ENCODE assay signal across 8 mouse cellular contexts in the genomic region with DNA sequence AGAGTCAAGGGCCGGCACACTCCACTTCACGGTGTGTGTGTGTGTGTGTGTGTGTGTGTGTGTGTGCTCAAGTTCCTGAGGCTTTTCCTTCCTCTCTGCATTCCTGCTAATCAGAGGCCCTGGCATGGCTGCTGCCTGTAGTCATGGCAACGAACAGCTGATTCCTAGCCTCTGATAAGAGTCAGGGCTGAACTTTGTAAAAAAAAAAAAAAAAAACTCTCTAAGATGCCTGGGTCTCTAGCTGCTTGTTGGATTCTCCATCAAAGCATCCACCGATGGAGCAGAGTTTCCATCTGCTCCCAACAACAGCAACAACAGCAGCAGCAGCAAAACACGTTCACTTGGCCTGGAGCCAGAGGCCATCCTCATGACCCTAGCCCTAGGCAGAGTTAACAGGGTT.
DNase-seq lines count a peak whose midpoint lies in the region; ATAC-seq and TF ChIP-seq lines count a peak whose summit lies in the region.

No protein-coding gene starts in this region.

- peak; percentile 72 for DNase-seq in adrenal gland, adult 2 months
- peak; percentile 84 for DNase-seq in embryonic facial prominence, embryonic 11.5 days (ENCODE audit: low spot score)
- DNase-seq in hindbrain, embryonic 11.5 days (ENCODE audit: low spot score) = peak; percentile 72
- DNase-seq in liver, postnatal 0 days = peak; percentile 18
- DNase-seq in ovary, postnatal 36 days (ENCODE audit: low spot score) = peak; percentile 32
- no peak for DNase-seq in spleen, adult 12 weeks (ENCODE audit: low spot score)
- no peak for DNase-seq in thymus, adult 2 months

- TF ChIP-seq CTCF in liver, postnatal 0 days (IDR thresholded peaks at IDR 0.05; ENCODE audit: low read depth) = no peak
- TF ChIP-seq CTCF in thymus, adult 2 months (IDR thresholded peaks at IDR 0.05; ENCODE audit: borderline replicate concordance, control insufficient read depth, extremely low read depth, insufficient read depth, low read length, poor library complexity) = no peak

- TF ChIP-seq POLR2A in thymus, adult 2 months (IDR thresholded peaks at IDR 0.05; ENCODE audit: control insufficient read depth, extremely low read depth, insufficient read depth, low read length, poor library complexity) = no peak

- H3K4me2 ChIP-seq in embryonic facial prominence, embryonic 11.5 days (ENCODE audit: low read depth, low read length) = no peak overlapping the region
- no peak overlapping the region for H3K4me2 ChIP-seq in hindbrain, embryonic 11.5 days (replicated peaks; ENCODE audit: low read depth, low read length)
- no peak overlapping the region for H3K4me2 ChIP-seq in liver, postnatal 0 days (ENCODE audit: low read depth, low read length)

- no peak overlapping the region for H3K9ac ChIP-seq in embryonic facial prominence, embryonic 11.5 days (replicated peaks; ENCODE audit: low read length)
- no peak overlapping the region for H3K9ac ChIP-seq in hindbrain, embryonic 11.5 days (ENCODE audit: low read depth, low read length)
- no peak overlapping the region for H3K9ac ChIP-seq in liver, postnatal 0 days (replicated peaks)

- H3K9me3 ChIP-seq in embryonic facial prominence, embryonic 11.5 days (replicated peaks; ENCODE audit: control insufficient read depth, low read length) = no peaks in the 10 kb centered on the region
- no peaks in the 10 kb centered on the region for H3K9me3 ChIP-seq in hindbrain, embryonic 11.5 days (ENCODE audit: control insufficient read depth, low read length)
- H3K9me3 ChIP-seq in liver, postnatal 0 days (ENCODE audit: low read length) = no peaks in the 10 kb centered on the region

- TF ChIP-seq EP300 in liver, postnatal 0 days (IDR thresholded peaks at IDR 0.05; ENCODE audit: low read depth) = no peak

- 13% methylated on average over 5 of the region's 5 CpGs for WGBS in embryonic facial prominence, embryonic 11.5 days
- 27% methylated on average over 5 of the region's 5 CpGs for WGBS in hindbrain, embryonic 11.5 days
- WGBS in liver, postnatal 0 days (ENCODE audit: insufficient replicate concordance) = 11% methylated on average over 5 of the region's 5 CpGs
- 7% methylated on average over 5 of the region's 5 CpGs for WGBS in thymus, adult 2 months

- no peak overlapping the region for H3K27ac ChIP-seq in embryonic facial prominence, embryonic 11.5 days (replicated peaks; ENCODE audit: low read depth, low read length)
- H3K27ac ChIP-seq in hindbrain, embryonic 11.5 days (ENCODE audit: low read depth, low read length) = no peak overlapping the region
- H3K27ac ChIP-seq in liver, postnatal 0 days (ENCODE audit: low read depth) = no peak overlapping the region
- no peak overlapping the region for H3K27ac ChIP-seq in thymus, adult 2 months (ENCODE audit: control insufficient read depth, insufficient read depth, low read length)

- ATAC-seq in embryonic facial prominence, embryonic 11.5 days (replicated peaks; ENCODE audit: insufficient number of reproducible peaks, low FRiP score, low TSS enrichment, low read depth) = peak; percentile 77; the same call in 1 of the 2 replicates
- ATAC-seq in hindbrain, embryonic 11.5 days (ENCODE audit: low FRiP score) = peak; percentile 33; the same call in 1 of the 2 replicates
- ATAC-seq in liver, postnatal 0 days = no peak
- no peak for ATAC-seq in erythroblast, adult 5-6 weeks (replicated peaks; ENCODE audit: low FRiP score, poor library complexity, severe bottlenecking)

- no peaks in the 10 kb centered on the region for H3K36me3 ChIP-seq in embryonic facial prominence, embryonic 11.5 days (replicated peaks; ENCODE audit: control insufficient read depth, insufficient read depth, low read depth, low read length)
- H3K36me3 ChIP-seq in hindbrain, embryonic 11.5 days (ENCODE audit: control insufficient read depth, insufficient read depth, low read length) = no peaks in the 10 kb centered on the region
- H3K36me3 ChIP-seq in liver, postnatal 0 days (replicated peaks; ENCODE audit: insufficient read depth, low read length) = no peaks in the 10 kb centered on the region
- no peaks in the 10 kb centered on the region for H3K36me3 ChIP-seq in thymus, adult 2 months (ENCODE audit: control insufficient read depth, insufficient read depth, low read length)

- peaks cover 3% of the 10 kb centered on the region; the same call in 1 of the 2 replicates for H3K4me1 ChIP-seq in embryonic facial prominence, embryonic 11.5 days (ENCODE audit: control insufficient read depth, insufficient read depth, low read length)
- peaks cover 4% of the 10 kb centered on the region; the same call in 1 of the 2 replicates for H3K4me1 ChIP-seq in hindbrain, embryonic 11.5 days (replicated peaks; ENCODE audit: control insufficient read depth, insufficient read depth, low read length)
- H3K4me1 ChIP-seq in liver, postnatal 0 days (ENCODE audit: insufficient read depth) = no peaks in the 10 kb centered on the region
- no peaks in the 10 kb centered on the region for H3K4me1 ChIP-seq in thymus, adult 2 months (replicated peaks; ENCODE audit: control insufficient read depth, insufficient read depth, low read length)

- no peaks in the 10 kb centered on the region for H3K27me3 ChIP-seq in embryonic facial prominence, embryonic 11.5 days (ENCODE audit: control insufficient read depth, insufficient read depth, low read length)
- no peaks in the 10 kb centered on the region for H3K27me3 ChIP-seq in hindbrain, embryonic 11.5 days (ENCODE audit: control insufficient read depth, insufficient read depth, low read length)
- no peaks in the 10 kb centered on the region for H3K27me3 ChIP-seq in liver, postnatal 0 days (ENCODE audit: insufficient read depth, low read length)
- H3K27me3 ChIP-seq in thymus, adult 2 months (ENCODE audit: control insufficient read depth, insufficient read depth, low read length) = no peaks in the 10 kb centered on the region

- no peak overlapping the region for H3K4me3 ChIP-seq in embryonic facial prominence, embryonic 11.5 days (ENCODE audit: low read depth, low read length)
- no peak overlapping the region for H3K4me3 ChIP-seq in hindbrain, embryonic 11.5 days (ENCODE audit: low read depth, low read length)
- no peak overlapping the region for H3K4me3 ChIP-seq in liver, postnatal 0 days (ENCODE audit: low read depth, low read length)
- H3K4me3 ChIP-seq in thymus, adult 2 months (ENCODE audit: control insufficient read depth, insufficient read depth, low read length) = no peak overlapping the region

Comparison
In these comparisons a context has a peak if more than half of its experiments do, and no peak if none do; other contexts are left out.
1. DNase-seq: peak in adrenal gland, adult 2 months (single experiment), embryonic facial prominence, embryonic 11.5 days (single experiment), hindbrain, embryonic 11.5 days (single experiment), liver, postnatal 0 days (single experiment) and ovary, postnatal 36 days (single experiment); none in spleen, adult 12 weeks (single experiment) and thymus, adult 2 months (single experiment).
2. ATAC-seq: peak in embryonic facial prominence, embryonic 11.5 days (single experiment) and hindbrain, embryonic 11.5 days (single experiment); none in liver, postnatal 0 days (single experiment) and erythroblast, adult 5-6 weeks (single experiment).